18 mouse cellular contexts compared by ENCODE assay signal in the genomic region with DNA sequence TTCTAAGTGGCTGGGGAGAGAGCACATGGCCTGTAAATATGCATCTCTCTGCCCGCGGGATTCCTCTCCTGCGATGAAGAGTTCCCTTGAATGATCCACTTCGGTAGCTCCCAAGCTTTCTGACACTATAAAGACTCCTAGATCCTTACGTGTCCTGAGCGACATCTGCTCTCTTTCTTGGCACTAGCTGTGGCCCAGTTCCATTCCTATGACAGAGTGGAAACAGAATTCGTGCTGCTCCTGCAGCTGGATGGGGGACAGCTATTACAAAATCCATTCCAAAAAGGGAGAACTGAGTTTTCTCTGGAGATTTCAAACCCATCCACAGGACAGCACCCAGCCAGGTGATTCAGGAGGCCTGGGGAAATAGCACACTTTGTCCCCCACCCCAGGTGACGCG. TPM values are rescaled to one million over a fixed set of nuclear protein-coding genes. Genes with fewer than 3 reads are reported as not detected.
DNase-seq lines count a peak whose midpoint lies in the region; ATAC-seq and TF ChIP-seq lines count a peak whose summit lies in the region.
"Had no signal": no experiment of that assay in that cellular context is flagged by ENCODE, and none has a peak within 500 bp of the region (broad histone marks: within the 10 kb centered on the region; RNA-seq: fewer than 3 reads in every experiment).

No protein-coding gene starts in this region.

- no peak overlapping the region for H3K4me3 ChIP-seq in limb, embryonic 14.5 days (replicated peaks; ENCODE audit: low read length)
- no peak overlapping the region for H3K4me3 ChIP-seq in limb, embryonic 10.5 days
- H3K4me3 ChIP-seq: forebrain, embryonic 15.5 days; heart, embryonic 15.5 days; hindbrain, embryonic 13.5 days had no signal

- no peak overlapping the region for H3K9ac ChIP-seq in limb, embryonic 14.5 days (ENCODE audit: low read depth, low read length, severe bottlenecking)
- H3K9ac ChIP-seq: forebrain, embryonic 15.5 days; heart, embryonic 15.5 days; hindbrain, embryonic 13.5 days had no signal

- H3K36me3 ChIP-seq in limb, embryonic 14.5 days (ENCODE audit: control insufficient read depth, insufficient read depth, low read length): no peaks in the 10 kb centered on the region
- no peaks in the 10 kb centered on the region for H3K36me3 ChIP-seq in limb, embryonic 10.5 days
- H3K36me3 ChIP-seq: forebrain, embryonic 15.5 days; heart, embryonic 15.5 days; hindbrain, embryonic 13.5 days had no signal

- WGBS in limb, embryonic 14.5 days: 59% methylated on average over 9 of the region's 9 CpGs
- WGBS in limb, embryonic 10.5 days: 89% methylated on average over 9 of the region's 9 CpGs

- H3K9me3 ChIP-seq in limb, embryonic 14.5 days (ENCODE audit: control insufficient read depth, low read length): no peaks in the 10 kb centered on the region
- no peaks in the 10 kb centered on the region for H3K9me3 ChIP-seq in limb, embryonic 10.5 days (replicated peaks)
- H3K9me3 ChIP-seq: forebrain, embryonic 15.5 days; heart, embryonic 15.5 days; hindbrain, embryonic 13.5 days had no signal

- no peaks in the 10 kb centered on the region for H3K4me1 ChIP-seq in limb, embryonic 14.5 days (ENCODE audit: control insufficient read depth, insufficient read depth, low read length)
- no peaks in the 10 kb centered on the region for H3K4me1 ChIP-seq in limb, embryonic 10.5 days
- H3K4me1 ChIP-seq: heart, embryonic 15.5 days had no signal

- no peak for DNase-seq in frontal cortex, postnatal 25 days (ENCODE audit: low spot score in 2 of 2)
- peak; percentile 9 to 22 for DNase-seq in heart, adult 18-20 months
- DNase-seq in heart, postnatal 25 days (ENCODE audit: low spot score): no peak
- peak; percentile 41 for DNase-seq in limb, embryonic 14.5 days (ENCODE audit: low spot score)
- no peak for DNase-seq in limb, embryonic 10.5 days (ENCODE audit: low spot score)
- peak; percentile 56 for DNase-seq in skeletal muscle tissue, adult 2 months (ENCODE audit: low read depth, low spot score)
- DNase-seq in thymus, postnatal 25 days: no peak
- DNase-seq: adrenal gland, postnatal 14 days; cerebellum, adult 11-12 months; cerebellum, adult 9-10 months; cerebellum, postnatal 36 days; kidney, adult 11 months; kidney, adult 9 months had no signal

- intact Hi-C loops in heart, postnatal 25 days (cut with DNase I): no loop called here

- H3K27me3 ChIP-seq in limb, embryonic 14.5 days (ENCODE audit: control insufficient read depth, insufficient read depth, low read length): no peaks in the 10 kb centered on the region
- H3K27me3 ChIP-seq in limb, embryonic 10.5 days (ENCODE audit: low read depth, poor library complexity, severe bottlenecking): no peaks in the 10 kb centered on the region
- H3K27me3 ChIP-seq: forebrain, embryonic 15.5 days; heart, embryonic 15.5 days; hindbrain, embryonic 13.5 days had no signal

- no peak overlapping the region for H3K4me2 ChIP-seq in limb, embryonic 14.5 days (replicated peaks; ENCODE audit: low read depth, low read length, severe bottlenecking)
- H3K4me2 ChIP-seq: forebrain, embryonic 15.5 days; heart, embryonic 15.5 days; hindbrain, embryonic 13.5 days had no signal

- ATAC-seq in frontal cortex, adult (ENCODE audit: low TSS enrichment): 0 out of 2 replicates have a peak, but pooled peaks have one; percentile 20
- no peak; the same call in 1 of the 2 replicates for ATAC-seq in limb, embryonic 14.5 days (ENCODE audit: low FRiP score, low read depth)
- ATAC-seq: forebrain, embryonic 15.5 days; hindbrain, postnatal 0 days had no signal

- no peak for TF ChIP-seq POLR2A in limb, embryonic 14.5 days (IDR thresholded peaks at IDR 0.05; ENCODE audit: borderline replicate concordance, extremely low read depth, insufficient read depth, insufficient read length)

- H3K27ac ChIP-seq in limb, embryonic 14.5 days (replicated peaks; ENCODE audit: low read depth, low read length): no peak overlapping the region
- no peak overlapping the region for H3K27ac ChIP-seq in limb, embryonic 10.5 days
- H3K27ac ChIP-seq: forebrain, embryonic 15.5 days; heart, embryonic 15.5 days; hindbrain, embryonic 13.5 days; hindbrain, postnatal 0 days had no signal

RNA-seq across cellular contexts. Expression of gene BC048403, which starts 22.4 kb away (rescaled TPM):
- total RNA-seq in heart, adult 18-20 months (2021): 1 to 10 TPM; 2.0 to 2.7 TPM
- total RNA-seq in heart, postnatal 25 days (2021): 1 to 10 TPM; 1.4 to 1.5 TPM
- polyA plus RNA-seq in limb, embryonic 14.5 days (2012; rRNA removed): 5.5 and 6.6 TPM in 2 replicates
- 3.9 and 4.0 TPM in 2 replicates for polyA plus RNA-seq in limb, embryonic 14.5 days (2014; fragmentation: Nextera tagmentation; extraction: Ambion mirVana)
- polyA plus RNA-seq in limb, embryonic 10.5 days (2016; fragmentation: Nextera tagmentation; extraction: Ambion mirVana): 2.8 and 2.9 TPM in 2 replicates

Comparison
In these comparisons a context has a peak if more than half of its experiments do, and no peak if none do; other contexts are left out.
1. DNase-seq: peak in heart, adult 18-20 months (2 of 2), limb, embryonic 14.5 days (single experiment) and skeletal muscle tissue, adult 2 months (single experiment); none in frontal cortex, postnatal 25 days (0 of 2), heart, postnatal 25 days (single experiment), limb, embryonic 10.5 days (single experiment) and thymus, postnatal 25 days (single experiment).